In genomic region chr1:160744009-160744408, GRCm38 (mm10) we compare ENCODE assay signal across 11 mouse cellular contexts. TPM values are rescaled to one million over a fixed set of nuclear protein-coding genes. Genes with fewer than 3 reads are reported as not detected.
A peak's percentile ranks its signal among the peaks of the same experiment; 100 is the strongest.
DNase-seq lines count a peak whose midpoint lies in the region; ATAC-seq and TF ChIP-seq lines count a peak whose summit lies in the region.
"Had no signal": no experiment of that assay in that cellular context is flagged by ENCODE, and none has a peak within 500 bp of the region (broad histone marks: within the 10 kb centered on the region; RNA-seq: fewer than 3 reads in every experiment).

No protein-coding gene starts in this region.

- no peak overlapping the region for H3K9ac ChIP-seq in intestine, postnatal 0 days (ENCODE audit: low read depth, low read length)
- H3K9ac ChIP-seq in intestine, embryonic 15.5 days = no peak overlapping the region
- H3K9ac ChIP-seq: kidney, embryonic 15.5 days had no signal

- ATAC-seq in intestine, postnatal 0 days = no peak
- ATAC-seq in intestine, embryonic 15.5 days = no peak
- peak; percentile 60 for ATAC-seq in megakaryocyte progenitor cell, adult 5-6 weeks (replicated peaks; ENCODE audit: poor library complexity)

- H3K27ac ChIP-seq in intestine, postnatal 0 days (ENCODE audit: low read depth, low read length) = no peak overlapping the region
- H3K27ac ChIP-seq in intestine, embryonic 15.5 days = no peak overlapping the region
- H3K27ac ChIP-seq in limb, embryonic 10.5 days = no peak overlapping the region
- H3K27ac ChIP-seq: kidney, embryonic 15.5 days; macrophage had no signal

- H3K4me2 ChIP-seq in intestine, postnatal 0 days (replicated peaks; ENCODE audit: low read depth) = no peak overlapping the region
- no peak overlapping the region for H3K4me2 ChIP-seq in intestine, embryonic 15.5 days (replicated peaks)
- H3K4me2 ChIP-seq: kidney, embryonic 15.5 days had no signal

- no peaks in the 10 kb centered on the region for H3K36me3 ChIP-seq in intestine, postnatal 0 days (ENCODE audit: control insufficient read depth, insufficient read depth)
- H3K36me3 ChIP-seq in intestine, embryonic 15.5 days = no peaks in the 10 kb centered on the region
- no peaks in the 10 kb centered on the region for H3K36me3 ChIP-seq in limb, embryonic 10.5 days
- H3K36me3 ChIP-seq: G1E; kidney, embryonic 15.5 days had no signal

- no peaks in the 10 kb centered on the region for H3K9me3 ChIP-seq in intestine, postnatal 0 days (ENCODE audit: control insufficient read depth)
- H3K9me3 ChIP-seq in intestine, embryonic 15.5 days = no peaks in the 10 kb centered on the region
- no peaks in the 10 kb centered on the region for H3K9me3 ChIP-seq in limb, embryonic 10.5 days (replicated peaks)
- H3K9me3 ChIP-seq: G1E; kidney, embryonic 15.5 days had no signal

- 53% methylated on average over 3 of the region's 3 CpGs for WGBS in intestine, postnatal 0 days
- 49% methylated on average over 3 of the region's 3 CpGs for WGBS in intestine, embryonic 15.5 days
- 56% methylated on average over 3 of the region's 3 CpGs for WGBS in limb, embryonic 10.5 days

- peak; percentile 40 for TF ChIP-seq CTCF in intestine, postnatal 0 days (IDR thresholded peaks at IDR 0.05; ENCODE audit: low read depth)

- DNase-seq in CD4-positive, CD25-positive, alpha-beta regulatory T cell, adult 2 months (ENCODE audit: low read depth, low spot score) = peak; percentile 27
- peak; percentile 21 for DNase-seq in MEL-GATA-1-ER (ENCODE audit: extremely low read depth, low read depth)
- DNase-seq in right cerebral cortex, postnatal 36 days (ENCODE audit: low spot score in 2 of 2) = no peak
- DNase-seq in limb, embryonic 10.5 days (ENCODE audit: low spot score) = no peak

- no peaks in the 10 kb centered on the region for H3K27me3 ChIP-seq in intestine, postnatal 0 days (replicated peaks; ENCODE audit: control insufficient read depth, insufficient read depth, low read length)
- H3K27me3 ChIP-seq in intestine, embryonic 15.5 days (replicated peaks) = no peaks in the 10 kb centered on the region
- H3K27me3 ChIP-seq in limb, embryonic 10.5 days (ENCODE audit: low read depth, poor library complexity, severe bottlenecking) = no peaks in the 10 kb centered on the region
- H3K27me3 ChIP-seq: kidney, embryonic 15.5 days had no signal

- H3K4me3 ChIP-seq in intestine, postnatal 0 days (ENCODE audit: low read depth, low read length) = no peak overlapping the region
- no peak overlapping the region for H3K4me3 ChIP-seq in intestine, embryonic 15.5 days (replicated peaks)
- no peak overlapping the region for H3K4me3 ChIP-seq in limb, embryonic 10.5 days
- H3K4me3 ChIP-seq: erythroblast, embryonic 14.5 days; kidney, embryonic 15.5 days had no signal

- H3K4me1 ChIP-seq in intestine, postnatal 0 days (replicated peaks; ENCODE audit: control insufficient read depth, insufficient read depth, low read length) = no peaks in the 10 kb centered on the region
- H3K4me1 ChIP-seq in intestine, embryonic 15.5 days (replicated peaks) = peaks cover 4% of the 10 kb centered on the region
- H3K4me1 ChIP-seq in limb, embryonic 10.5 days = peaks cover 5% of the 10 kb centered on the region

RNA-seq across cellular contexts. Expression of gene Rabgap1l, which starts 49.0 kb away (rescaled TPM):
- 23.2 and 25.6 TPM in 2 replicates for polyA plus RNA-seq in intestine, postnatal 0 days (2015; fragmentation: Nextera tagmentation; extraction: Ambion mirVana)
- 17.3 and 18.8 TPM in 2 replicates for polyA plus RNA-seq in intestine, embryonic 15.5 days (2015; fragmentation: Nextera tagmentation; extraction: Ambion mirVana)
- total RNA-seq in megakaryocyte progenitor cell, adult 5-6 weeks (2015) = 122 and 143 TPM in 2 replicates
- total RNA-seq in megakaryocyte progenitor cell, adult 5-6 weeks (2017) = 149 and 173 TPM in 2 replicates
- 9.0 and 12.5 TPM in 2 replicates for polyA plus RNA-seq in limb, embryonic 10.5 days (2016; fragmentation: Nextera tagmentation; extraction: Ambion mirVana)

Comparison
In these comparisons a context has a peak if more than half of its experiments do, and no peak if none do; other contexts are left out.
1. DNase-seq: peak in CD4-positive, CD25-positive, alpha-beta regulatory T cell, adult 2 months (single experiment) and MEL-GATA-1-ER (single experiment); none in right cerebral cortex, postnatal 36 days (0 of 2) and limb, embryonic 10.5 days (single experiment).